Mouse (Mus musculus): Measurements from ENCODE around the gene Mageb2.
"Not testable (repeated sequence)": the region's sequence is repeated elsewhere in the genome, so short reads cannot be mapped to it uniquely, and the experiment has no call there.

Mageb2 gene

GRCm38 (mm10) chrX:91331390-91331789 is at the start of gene Mageb2:
Gene Mageb2, plus strand, starts transcription at chrX:91331690.
- DNase-seq (ENCODE audit: low read depth, low spot score): not testable (repeated sequence)

- not testable (repeated sequence) for DNase-seq (ENCODE audit: low read depth, low spot score)
These were observed 18.2 kb upstream of the Mageb2 start for GRCm38 (mm10) chrX:91313256-91313655.

Data from A20 (cell line).